Mouse (Mus musculus) bone marrow, adult 2 months (tissue): ENCODE results near the gene Larp6.
A peak's percentile ranks its signal among the peaks of the same experiment; 100 is the strongest.

Source experiments
- CTCF ChIP-seq: fragments of 200-500 bp; IDR thresholded peaks from 2 replicates; pipeline ENCODE4 v1.5.1; 2011; ENCODE audit warnings: low read length, control low read depth; ENCODE audit not compliant: control insufficient read depth, insufficient read depth
- POLR2A ChIP-seq: fragments of 200-500 bp; IDR thresholded peaks from 2 replicates; pipeline ENCODE4 v1.6.1; 2011; ENCODE audit warnings: low read depth, mild to moderate bottlenecking, control low read depth, low read length, borderline replicate concordance; ENCODE audit not compliant: control insufficient read depth

GRCm38 (mm10) chr9:60693986-60694385 is 18.8 kb upstream of the Larp6 start:
- TF ChIP-seq POLR2A (no peak), CTCF (peak; percentile 48)
